Mouse (Mus musculus) embryo, embryonic 9.5 days (tissue): ENCODE results near the gene Mycbpap.

ENCODE experiments used
- DNase-seq: peaks from one replicate; pipeline ENCODE4 v3.0.0-alpha.2; 2017; ENCODE audit errors: extremely low spot score

The Mycbpap gene

GRCm38 (mm10) chr11:94481963-94482362, 39.6 kb downstream of the Mycbpap start:
- DNase-seq: no peak

- no peak for DNase-seq
These were observed 41.2 kb downstream of the Mycbpap start for GRCm38 (mm10) chr11:94480382-94480781.

GRCm38 (mm10) chr11:94477651-94478050, 43.9 kb downstream of the Mycbpap start:
- no peak for DNase-seq

- no peak for DNase-seq
These were observed 45.8 kb downstream of the Mycbpap start for GRCm38 (mm10) chr11:94475722-94476121.

- no peak for DNase-seq
These were observed 47.0 kb downstream of the Mycbpap start for GRCm38 (mm10) chr11:94474544-94474910.

GRCm38 (mm10) chr11:94473707-94474543, 47.6 kb downstream of the Mycbpap start, which contains the start of gene Cacna1g:
Cacna1g (minus strand) TSS chr11:94474198.
- peak; percentile 91 for DNase-seq

GRCm38 (mm10) chr11:94472916-94473706, 48.4 kb downstream of the Mycbpap start:
- DNase-seq: peak; percentile 52

GRCm38 (mm10) chr11:94472585-94472915, 49.0 kb downstream of the Mycbpap start:
- no peak for DNase-seq

- peak; percentile 40 for DNase-seq
These were observed 49.6 kb downstream of the Mycbpap start for GRCm38 (mm10) chr11:94471740-94472584.

- peak; percentile 55 for DNase-seq
These were observed 51.2 kb downstream of the Mycbpap start for GRCm38 (mm10) chr11:94470391-94470790.

GRCm38 (mm10) chr11:94469136-94470064, 52.1 kb downstream of the Mycbpap start:
- DNase-seq: no peak

GRCm38 (mm10) chr11:94468582-94469064, 52.9 kb downstream of the Mycbpap start:
- DNase-seq: peak; percentile 83

GRCm38 (mm10) chr11:94466333-94466855, 55.1 kb downstream of the Mycbpap start:
- no peak for DNase-seq

- DNase-seq: no peak
These were observed 57.4 kb downstream of the Mycbpap start for GRCm38 (mm10) chr11:94464170-94464569.

GRCm38 (mm10) chr11:94461856-94462255, 59.7 kb downstream of the Mycbpap start:
- DNase-seq: no peak

GRCm38 (mm10) chr11:94457001-94457400, 64.5 kb downstream of the Mycbpap start:
- no peak for DNase-seq

GRCm38 (mm10) chr11:94456347-94456746, 65.2 kb downstream of the Mycbpap start:
- DNase-seq: no peak

GRCm38 (mm10) chr11:94455161-94455820, 66.3 kb downstream of the Mycbpap start:
- no peak for DNase-seq

GRCm38 (mm10) chr11:94454756-94455155, 66.8 kb downstream of the Mycbpap start:
- no peak for DNase-seq
